Comparison of ENCODE assay signal across 14 mouse cellular contexts in the genomic region with DNA sequence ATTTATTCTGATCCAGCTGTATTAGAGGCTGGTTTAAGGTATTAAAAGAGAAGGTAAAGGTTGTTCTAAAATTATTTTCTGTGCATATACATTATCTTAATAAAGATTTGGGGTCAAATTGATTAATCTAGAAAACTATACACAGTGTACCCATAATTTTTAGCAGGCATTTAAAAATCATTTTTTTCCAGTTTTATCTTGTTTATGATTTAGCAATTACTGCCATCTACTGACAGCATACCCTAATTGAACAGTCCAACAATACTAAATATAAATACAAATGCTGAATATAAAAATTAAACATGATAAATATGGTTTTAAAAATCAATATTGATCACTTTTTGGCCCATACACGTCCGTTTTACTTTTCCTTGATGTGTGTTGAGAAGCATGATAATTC.
"Had no signal": no experiment of that assay in that cellular context is flagged by ENCODE, and none has a peak within 500 bp of the region (broad histone marks: within the 10 kb centered on the region; RNA-seq: fewer than 3 reads in every experiment).

No protein-coding gene starts in this region.

- DNase-seq: kidney, adult 2 months; kidney, postnatal 14 days; layer of hippocampus, adult 9-11 months; liver, embryonic 13.5 days; liver, postnatal 0 days; lung, postnatal 14 days; thymus, postnatal 4 days had no signal

- H3K4me3 ChIP-seq: kidney, embryonic 15.5 days; limb, embryonic 10.5 days; liver, embryonic 13.5 days; lung, embryonic 15.5 days; megakaryocyte, embryonic 14.5 days; midbrain, embryonic 12.5 days; neural tube, embryonic 12.5 days had no signal

- H3K27ac ChIP-seq: kidney, embryonic 15.5 days; limb, embryonic 10.5 days; liver, embryonic 13.5 days; lung, embryonic 15.5 days; macrophage; midbrain, embryonic 12.5 days; neural tube, embryonic 12.5 days had no signal
